Mouse (Mus musculus) bone marrow macrophage, adult 2 months (primary cell): ENCODE data around the gene Rasa2.

Experiments
- CTCF ChIP-seq: IDR thresholded peaks from 2 replicates; pipeline ENCODE4 v1.5.1; 2012; ENCODE audit warnings: low read depth, mild to moderate bottlenecking, low read length, moderate library complexity
- POLR2A ChIP-seq: IDR thresholded peaks from 2 replicates; pipeline ENCODE4 v1.6.1; 2012; ENCODE audit warnings: mild to moderate bottlenecking, low read depth, low read length, borderline replicate concordance

DNA sequence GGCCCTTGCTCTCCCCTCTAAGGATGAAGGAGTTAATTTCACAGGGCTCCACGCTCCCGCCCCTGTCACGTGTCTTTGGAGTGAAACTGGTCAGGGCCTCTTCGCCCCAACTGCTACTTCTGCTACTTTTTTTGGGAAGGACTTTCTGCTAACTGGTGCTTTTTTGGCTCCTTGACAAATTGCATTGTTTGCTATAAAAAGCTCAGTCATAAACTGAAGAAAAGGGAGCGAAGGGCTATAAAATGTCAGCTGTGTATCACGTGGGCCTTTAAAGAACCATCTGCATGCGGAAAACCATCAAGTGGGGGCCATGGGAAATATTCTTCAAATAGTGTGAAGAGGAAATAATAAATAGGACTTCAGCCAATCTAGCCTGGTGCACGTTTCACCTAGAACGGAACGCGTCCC, 100.7 kb downstream of the Rasa2 start:
- TF ChIP-seq CTCF (no peak), POLR2A (no peak)
